Mouse (Mus musculus) MEL (cell line): ENCODE data around the gene Rp9. TPM values are rescaled to one million over a fixed set of nuclear protein-coding genes. Genes with fewer than 3 reads are reported as not detected.
A peak's percentile ranks its signal among the peaks of the same experiment; 100 is the strongest.

Source experiments
- DNase-seq: peaks from one replicate; pipeline ENCODE4 v3.0.0; 2011; ENCODE audit warnings: low read depth, low spot score
- H3K27ac ChIP-seq: 2 replicates; pipeline ENCODE4 v1.5.1; 2012; ENCODE audit warnings: low read depth, mild to moderate bottlenecking, control low read depth, low read length, moderate library complexity; ENCODE audit not compliant: control insufficient read depth
- H3K27me3 ChIP-seq, 2 experiments: fragments of 150-350 bp in 1 of 2; sonication (generic) in 1 of 2; 2 replicates each; pipeline ENCODE4 v1.6.1; 2012; ENCODE audit warnings: low read length in 2 of 2, mild to moderate bottlenecking in 2 of 2, improper control_type of control experiment in 1 of 2, moderate library complexity in 1 of 2; ENCODE audit not compliant: insufficient read depth in 2 of 2, control insufficient read depth in 1 of 2
- H3K36me3 ChIP-seq, 2 experiments: 2 replicates each; pipeline ENCODE4 v1.6.1; 2012 to 2014; ENCODE audit warnings: low read length in 2 of 2, improper control_type of control experiment in 1 of 2, inconsistent platforms in 1 of 2, mild to moderate bottlenecking in 1 of 2; ENCODE audit not compliant: insufficient read depth in 2 of 2, control insufficient read depth in 1 of 2
- H3K4me1 ChIP-seq, 2 experiments: fragments of 150-350 bp in 1 of 2; sonication (generic) in 1 of 2; 2 replicates each; pipeline ENCODE4 v1.6.1; 2012; ENCODE audit warnings: low read length in 2 of 2, improper control_type of control experiment in 1 of 2, mild to moderate bottlenecking in 1 of 2; ENCODE audit not compliant: insufficient read depth in 2 of 2, control insufficient read depth in 1 of 2
- H3K4me3 ChIP-seq, 2 experiments: fragments of 150-350 bp in 1 of 2; sonication (generic) in 1 of 2; 2 replicates each; pipeline ENCODE4 v1.5.1; 2012; ENCODE audit warnings: low read depth in 2 of 2, low read length in 2 of 2, mild to moderate bottlenecking in 2 of 2, moderate library complexity in 2 of 2, control low read depth in 1 of 2, improper control_type of control experiment in 1 of 2; ENCODE audit not compliant: control insufficient read depth in 1 of 2, insufficient read depth in 1 of 2
- H3K79me2 ChIP-seq: 2 replicates; pipeline ENCODE4 v1.6.1; 2012; ENCODE audit warnings: mild to moderate bottlenecking, low read length, moderate library complexity; ENCODE audit not compliant: control insufficient read depth, poor library complexity, insufficient read depth
- H3K9ac ChIP-seq: 2 replicates; pipeline ENCODE4 v1.6.1; 2012; ENCODE audit warnings: low read depth, mild to moderate bottlenecking, control low read depth, low read length, moderate library complexity; ENCODE audit not compliant: control insufficient read depth, poor library complexity, severe bottlenecking
- H3K9me3 ChIP-seq: fragments of 150-350 bp; sonication (generic); replicated peaks from 2 replicates; pipeline ENCODE4 v1.6.1; 2012; ENCODE audit warnings: mild to moderate bottlenecking, low read length, improper control_type of control experiment, moderate library complexity; ENCODE audit not compliant: insufficient read depth
- CHD1 ChIP-seq: IDR thresholded peaks from 2 replicates; pipeline ENCODE4 v1.6.1; 2012; ENCODE audit warnings: low read depth, mild to moderate bottlenecking, inconsistent platforms, low read length, improper control_type of control experiment
- CTCF ChIP-seq, 3 experiments: IDR thresholded peaks in 2 of 3; conservative IDR thresholded peaks in 1 of 3; 2 replicates each; pipeline ENCODE4 v1.5.1; 2011 to 2012; ENCODE audit warnings: low read length in 3 of 3, low read depth in 2 of 3, mild to moderate bottlenecking in 2 of 3, improper control_type of control experiment in 1 of 3, inconsistent platforms in 1 of 3, mixed read lengths in 1 of 3, moderate library complexity in 1 of 3; ENCODE audit not compliant: control insufficient read depth in 1 of 3, insufficient read depth in 1 of 3, poor library complexity in 1 of 3, severe bottlenecking in 1 of 3
- E2F4 ChIP-seq: IDR thresholded peaks from 2 replicates; pipeline ENCODE4 v1.6.1; 2011; ENCODE audit warnings: low read depth, low read length, improper control_type of control experiment, borderline replicate concordance
- ELF1 ChIP-seq: IDR thresholded peaks from 2 replicates; pipeline ENCODE4 v1.6.1; 2014; ENCODE audit warnings: low read depth, mild to moderate bottlenecking, inconsistent platforms, low read length, improper control_type of control experiment, moderate library complexity
- ETS1 ChIP-seq: IDR thresholded peaks from 2 replicates; pipeline ENCODE4 v1.6.1; 2012; ENCODE audit warnings: low read depth, mild to moderate bottlenecking, inconsistent platforms, low read length, improper control_type of control experiment, moderate library complexity
- GABPA ChIP-seq: IDR thresholded peaks from 2 replicates; pipeline ENCODE4 v1.6.1; 2012; ENCODE audit warnings: low read depth, mild to moderate bottlenecking, inconsistent platforms, low read length, improper control_type of control experiment, moderate library complexity
- KAT2A ChIP-seq: conservative IDR thresholded peaks from 2 replicates; pipeline ENCODE4 v1.6.1; 2012; ENCODE audit warnings: low read depth, low read length, improper control_type of control experiment, inconsistent platforms
- MAX ChIP-seq: IDR thresholded peaks from 2 replicates; pipeline ENCODE4 v1.6.1; 2011; ENCODE audit warnings: low read length, improper control_type of control experiment
- MXI1 ChIP-seq: IDR thresholded peaks from 2 replicates; pipeline ENCODE4 v1.6.1; 2011; ENCODE audit warnings: mild to moderate bottlenecking, low read depth, low read length, improper control_type of control experiment
- MYB ChIP-seq: IDR thresholded peaks from 2 replicates; pipeline ENCODE4 v1.6.1; 2011; ENCODE audit warnings: mild to moderate bottlenecking, low read depth, low read length, improper control_type of control experiment
- NRF1 ChIP-seq: IDR thresholded peaks from 2 replicates; pipeline ENCODE4 v1.6.1; 2014; ENCODE audit warnings: low read depth, mild to moderate bottlenecking, inconsistent platforms, low read length, improper control_type of control experiment, moderate library complexity; ENCODE audit not compliant: poor library complexity, insufficient read depth, severe bottlenecking
- POLR2A ChIP-seq, 2 experiments: IDR thresholded peaks; 2 replicates each; pipeline ENCODE4 v1.6.1; 2011 to 2012; ENCODE audit warnings: low read length in 2 of 2, mild to moderate bottlenecking in 2 of 2, control low read depth in 1 of 2, improper control_type of control experiment in 1 of 2, low read depth in 1 of 2, moderate library complexity in 1 of 2; ENCODE audit not compliant: control insufficient read depth in 1 of 2, insufficient read depth in 1 of 2, poor library complexity in 1 of 2
- POLR2AphosphoS5 ChIP-seq: IDR thresholded peaks from 2 replicates; pipeline ENCODE4 v1.6.1; 2012; ENCODE audit warnings: low read depth, borderline replicate concordance, mild to moderate bottlenecking, inconsistent platforms, low read length, moderate library complexity, mixed read lengths
- RAD21 ChIP-seq: IDR thresholded peaks from 2 replicates; pipeline ENCODE4 v1.6.1; 2011; ENCODE audit warnings: mild to moderate bottlenecking, low read depth, low read length, improper control_type of control experiment
- RCOR1 ChIP-seq: IDR thresholded peaks from 2 replicates; pipeline ENCODE4 v1.6.1; 2012; ENCODE audit warnings: low read depth, mild to moderate bottlenecking, inconsistent platforms, low read length, improper control_type of control experiment
- SMC3 ChIP-seq: IDR thresholded peaks from 2 replicates; pipeline ENCODE4 v1.6.1; 2011; ENCODE audit warnings: low read depth, low read length, improper control_type of control experiment
- TBP ChIP-seq: IDR thresholded peaks from 2 replicates; pipeline ENCODE4 v1.8.0; 2011; ENCODE audit warnings: low read depth, low read length, improper control_type of control experiment
- TCF12 ChIP-seq: IDR thresholded peaks from 2 replicates; pipeline ENCODE4 v1.6.1; 2014; ENCODE audit warnings: low read depth, mild to moderate bottlenecking, inconsistent platforms, low read length, improper control_type of control experiment, moderate library complexity
- USF2 ChIP-seq, 2 experiments: IDR thresholded peaks; 2 replicates each; pipeline ENCODE4 v1.6.1; 2011 to 2012; ENCODE audit warnings: improper control_type of control experiment in 2 of 2, low read length in 2 of 2, borderline replicate concordance in 1 of 2, inconsistent platforms in 1 of 2, low read depth in 1 of 2, mild to moderate bottlenecking in 1 of 2; ENCODE audit not compliant: insufficient read depth in 1 of 2
- ZKSCAN1 ChIP-seq: IDR thresholded peaks from 2 replicates; pipeline ENCODE4 v1.6.1; 2012; ENCODE audit warnings: low read depth, mild to moderate bottlenecking, inconsistent platforms, low read length, improper control_type of control experiment, moderate library complexity
- ZMIZ1 ChIP-seq: IDR thresholded peaks from 2 replicates; pipeline ENCODE4 v1.6.1; 2012; ENCODE audit warnings: low read depth, mild to moderate bottlenecking, inconsistent platforms, low read length, improper control_type of control experiment, moderate library complexity
- ZNF384 ChIP-seq: IDR thresholded peaks from 2 replicates; pipeline ENCODE4 v1.6.1; 2012; ENCODE audit warnings: low read depth, mild to moderate bottlenecking, inconsistent platforms, low read length, improper control_type of control experiment
- polyA plus RNA-seq, 2 experiments: library from polyadenylated mRNA; stranded (reverse) in 1 of 2; unstranded in 1 of 2; fragments of >175 nt in 1 of 2; fragments of >200 nt in 1 of 2; gene quantifications; 2 replicates each; pipeline versions ENCODE4 v1.2.1 to v1.2.4; 2012; ENCODE audit warnings: low replicate concordance in 2 of 2, low read depth in 1 of 2; ENCODE audit not compliant: insufficient read length in 2 of 2, insufficient read depth in 1 of 2, missing spikeins in 1 of 2
- total RNA-seq: library from RNA; depleted of rRNA; stranded (reverse); fragments of 300-350 nt; gene quantifications from 2 replicates; pipeline ENCODE4 v1.2.3, GENCODE M21; 2012

Rp9 gene
- total and polyA plus RNA-seq, 3 experiments = 225 to 417 (median 405) TPM

DNA sequence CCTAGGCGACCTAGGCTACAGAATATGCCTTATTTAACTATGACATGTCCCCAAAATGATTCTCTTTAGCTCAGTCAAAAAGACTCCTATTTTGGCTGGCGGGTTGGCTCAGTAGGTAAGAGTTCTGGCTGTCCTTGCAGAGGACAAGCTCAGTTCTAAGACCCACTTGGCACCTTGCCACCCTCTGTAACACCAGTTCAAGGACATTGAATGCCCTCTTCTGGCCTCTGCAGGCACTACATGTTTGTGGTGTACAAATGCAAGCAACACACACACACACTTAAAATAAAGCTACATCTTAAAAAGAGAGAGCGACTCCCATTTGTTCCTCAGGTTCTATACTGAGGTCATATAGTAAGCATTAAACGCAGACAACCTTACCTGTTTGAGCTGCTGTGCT is 96.8 kb downstream of the Rp9 start (continued):
- TF ChIP-seq E2F4 = no peak
- TF ChIP-seq NRF1 = no peak
- no peak for TF ChIP-seq ZMIZ1
- peak; percentile 55 for TF ChIP-seq RAD21
- no peak for TF ChIP-seq ZKSCAN1
- no peak for TF ChIP-seq KAT2A
- TF ChIP-seq CTCF (IDR thresholded peaks at IDR 0.05 in 2 of 3, conservative IDR thresholded peaks at IDR 0.05 in 1 of 3; ENCODE audit: control insufficient read depth in 1 of 3, insufficient read depth in 1 of 3, low read depth in 2 of 3, low read length in 3 of 3, poor library complexity in 1 of 3, severe bottlenecking in 1 of 3) = peak; percentile 60 to 86 (median 71)
- no peak for TF ChIP-seq MYB
- no peak for TF ChIP-seq MAX
- TF ChIP-seq GABPA = no peak
- no peak; the same call in 1 of the 2 replicates for TF ChIP-seq POLR2AphosphoS5
- no peak for TF ChIP-seq MXI1
- TF ChIP-seq TBP = no peak
- TF ChIP-seq USF2 (IDR thresholded peaks at IDR 0.05; ENCODE audit: borderline replicate concordance in 1 of 2, insufficient read depth in 1 of 2, low read depth in 1 of 2, low read length in 2 of 2) = no peak
- TF ChIP-seq ETS1 = no peak
- peak in 1 of 2 experiments; percentile 40; a peak in 1 of 4 replicates for TF ChIP-seq POLR2A (IDR thresholded peaks at IDR 0.05; ENCODE audit: control insufficient read depth in 1 of 2, insufficient read depth in 1 of 2, low read depth in 1 of 2, low read length in 2 of 2, poor library complexity in 1 of 2)
- no peak for TF ChIP-seq RCOR1
- TF ChIP-seq ELF1 = no peak

DNA sequence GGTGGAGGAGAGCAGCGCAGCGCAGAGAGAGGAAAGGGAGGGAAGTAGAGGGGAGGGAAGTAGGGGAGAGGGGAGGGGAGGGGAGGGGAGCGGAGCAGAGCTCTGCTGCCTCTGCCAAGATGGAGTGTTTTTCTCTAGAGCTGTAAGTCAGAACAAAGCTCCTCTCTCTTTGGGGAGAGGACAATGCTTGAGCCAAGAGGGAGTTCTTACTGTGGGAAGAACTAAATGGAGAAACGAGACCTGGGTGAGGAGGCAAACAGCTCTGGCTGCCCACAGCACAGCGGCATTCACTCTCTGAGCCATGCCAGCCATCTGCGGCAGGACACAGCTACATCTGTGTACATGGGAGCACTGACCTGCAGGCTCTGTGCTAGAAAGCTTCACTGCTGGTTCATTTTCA is 101.5 kb downstream of the Rp9 start:
- no peak for DNase-seq
- Histone ChIP-seq H3K9me3 (no peaks in the 10 kb centered on the region), H3K4me1 (peaks cover 14 to 17% of the 10 kb centered on the region in 2 experiments; a peak in 3 of 4 replicates), H3K79me2 (peaks cover 12% of the 10 kb centered on the region; the same call in 1 of the 2 replicates), H3K27ac (no peak overlapping the region), H3K27me3 (no peaks in the 10 kb centered on the region), H3K4me3 (no peak overlapping the region), H3K36me3 (peaks cover 31 to 97% of the 10 kb centered on the region in 2 experiments), H3K9ac (no peak overlapping the region)
- TF ChIP-seq ZKSCAN1 = no peak
- no peak for TF ChIP-seq CHD1
- 0 out of 2 replicates have a peak, but pooled peaks have one; percentile 11 for TF ChIP-seq SMC3
- TF ChIP-seq TCF12 = 0 out of 2 replicates have a peak, but pooled peaks have one; percentile 12
- TF ChIP-seq ZNF384 = no peak
